Mouse (Mus musculus) myocyte (in vitro differentiated cells): ENCODE results near the gene Tanc1. TPM values are rescaled to one million over a fixed set of nuclear protein-coding genes. Genes with fewer than 3 reads are reported as not detected.

Experiments
- H3K27me3 ChIP-seq: one replicate; pipeline ENCODE4 v1.6.1; 2011; ENCODE audit not compliant: control insufficient read depth, insufficient read depth, insufficient read length
- H3K36me3 ChIP-seq: one replicate; pipeline ENCODE4 v1.6.1; 2011; ENCODE audit not compliant: control insufficient read depth, insufficient read depth
- H3K4me2 ChIP-seq: one replicate; pipeline ENCODE4 v1.6.1; 2011; ENCODE audit warnings: low read depth, control low read depth
- H3K4me3 ChIP-seq: one replicate; pipeline ENCODE4 v1.5.1; 2011; ENCODE audit warnings: mild to moderate bottlenecking, control low read depth, moderate library complexity
- H3K79me2 ChIP-seq: one replicate; pipeline ENCODE4 v1.6.1; 2011; ENCODE audit not compliant: control insufficient read depth, insufficient read depth
- H3ac ChIP-seq: one replicate; pipeline ENCODE4 v1.6.1; 2011; ENCODE audit not compliant: control insufficient read depth, insufficient read length
- CEBPB ChIP-seq: IDR thresholded peaks from 2 replicates; pipeline ENCODE4 v1.6.1; 2011; ENCODE audit warnings: mild to moderate bottlenecking, moderate library complexity; ENCODE audit not compliant: poor library complexity, insufficient read depth, severe bottlenecking
- E2F4 ChIP-seq: IDR thresholded peaks from one replicate; pipeline ENCODE4 v1.6.1; 2011; ENCODE audit warnings: mild to moderate bottlenecking, control low read depth, moderate library complexity; ENCODE audit not compliant: insufficient read depth
- MAX ChIP-seq: IDR thresholded peaks from one replicate; pipeline ENCODE4 v1.6.1; 2011; ENCODE audit warnings: low read depth, mild to moderate bottlenecking, control low read depth
- MYOD1 ChIP-seq, 3 experiments: IDR thresholded peaks; one replicate each; pipeline ENCODE4 v1.6.1; 2011; ENCODE audit warnings: control low read depth in 2 of 3, low read depth in 2 of 3, mild to moderate bottlenecking in 2 of 3, moderate library complexity in 1 of 3; ENCODE audit not compliant: insufficient read length in 2 of 3, control insufficient read depth in 1 of 3
- MYOG ChIP-seq, 3 experiments: IDR thresholded peaks; one replicate each; pipeline ENCODE4 v1.6.1; 2011; ENCODE audit warnings: control low read depth in 2 of 3, low read depth in 2 of 3, mild to moderate bottlenecking in 2 of 3; ENCODE audit not compliant: insufficient read length in 2 of 3, control insufficient read depth in 1 of 3, insufficient read depth in 1 of 3
- POLR2A ChIP-seq: IDR thresholded peaks from one replicate; pipeline ENCODE4 v1.6.1; 2011; ENCODE audit warnings: low read depth, mild to moderate bottlenecking, control low read depth, moderate library complexity; ENCODE audit not compliant: insufficient read length
- POLR2AphosphoS2 ChIP-seq: IDR thresholded peaks from one replicate; pipeline ENCODE4 v1.6.1; 2011; ENCODE audit warnings: low read depth, control low read depth; ENCODE audit not compliant: insufficient read length
- REST ChIP-seq: IDR thresholded peaks from one replicate; pipeline ENCODE4 v1.6.1; 2011; ENCODE audit warnings: mild to moderate bottlenecking, control low read depth, moderate library complexity; ENCODE audit not compliant: insufficient read depth, insufficient read length
- SRF ChIP-seq: IDR thresholded peaks from one replicate; pipeline ENCODE4 v1.6.1; 2011; ENCODE audit warnings: low read depth; ENCODE audit not compliant: control insufficient read depth, insufficient read length
- TCF12 ChIP-seq: IDR thresholded peaks from one replicate; pipeline ENCODE4 v1.6.1; 2011; ENCODE audit warnings: mild to moderate bottlenecking, control low read depth; ENCODE audit not compliant: poor library complexity, insufficient read depth, severe bottlenecking
- TCF3 ChIP-seq: IDR thresholded peaks from one replicate; pipeline ENCODE4 v1.6.1; 2011; ENCODE audit warnings: low read depth, control low read depth; ENCODE audit not compliant: insufficient read length
- USF1 ChIP-seq: IDR thresholded peaks from one replicate; pipeline ENCODE4 v1.6.1; 2011; ENCODE audit warnings: low read depth, mild to moderate bottlenecking, control low read depth, moderate library complexity
- polyA plus RNA-seq: library from polyadenylated mRNA; unstranded; fragments of >200 nt; fragmentation: generic; extraction: Trizol; gene quantifications from one replicate; pipeline ENCODE4 v1.2.1, GENCODE M21; 2012; ENCODE audit warnings: missing spikeins

Gene Tanc1
- polyA plus RNA-seq, 1 experiment, result 24.7 TPM

GRCm38 (mm10) chr2:59670087-59671060, 58.5 kb downstream of the Tanc1 start:
- H3ac ChIP-seq, result no peak overlapping the region
- H3K36me3 ChIP-seq, result no peaks in the 10 kb centered on the region
- H3K27me3 ChIP-seq, result no peaks in the 10 kb centered on the region
- H3K79me2 ChIP-seq, result peaks cover 68% of the 10 kb centered on the region
- TF ChIP-seq POLR2AphosphoS2 (no peak), E2F4 (no peak), MYOG (IDR thresholded peaks at IDR 0.05; ENCODE audit: control insufficient read depth in 1 of 3, insufficient read depth in 1 of 3, insufficient read length in 2 of 3, low read depth in 2 of 3) (peak in 1 of 3 experiments; percentile 66), TCF12 (no peak), MYOD1 (IDR thresholded peaks at IDR 0.05; ENCODE audit: control insufficient read depth in 1 of 3, insufficient read length in 2 of 3, low read depth in 2 of 3) (peak in 1 of 3 experiments; percentile 42), USF1 (peak; percentile 38)
- H3K4me2 ChIP-seq, result peak overlapping the region; percentile 86
- H3K4me3 ChIP-seq, result peak overlapping the region; percentile 1

- no peak overlapping the region for H3K4me3 ChIP-seq
- no peak for TF ChIP-seq POLR2AphosphoS2
- TF ChIP-seq MAX, result no peak
- TF ChIP-seq MYOG (IDR thresholded peaks at IDR 0.05; ENCODE audit: control insufficient read depth in 1 of 3, insufficient read depth in 1 of 3, insufficient read length in 2 of 3, low read depth in 2 of 3), result no peak
- no peak for TF ChIP-seq CEBPB
- no peak for TF ChIP-seq REST
- TF ChIP-seq SRF, result no peak
- TF ChIP-seq POLR2A, result no peak
- no peak for TF ChIP-seq TCF3
- TF ChIP-seq TCF12, result no peak
- TF ChIP-seq USF1, result no peak
- no peak for TF ChIP-seq E2F4
- no peak for TF ChIP-seq MYOD1 (IDR thresholded peaks at IDR 0.05; ENCODE audit: control insufficient read depth in 1 of 3, insufficient read length in 2 of 3, low read depth in 2 of 3)
Measured at GRCm38 (mm10) chr2:59671671-59672070, 59.8 kb downstream of the Tanc1 start.

GRCm38 (mm10) chr2:59672086-59672485, 60.2 kb downstream of the Tanc1 start:
- H3ac ChIP-seq, result no peak overlapping the region
- no peaks in the 10 kb centered on the region for H3K36me3 ChIP-seq
- peaks cover 68% of the 10 kb centered on the region for H3K79me2 ChIP-seq
- TF ChIP-seq REST, result no peak
- no peak for TF ChIP-seq CEBPB
- no peak for TF ChIP-seq TCF12
- no peak for TF ChIP-seq MYOG (IDR thresholded peaks at IDR 0.05; ENCODE audit: control insufficient read depth in 1 of 3, insufficient read depth in 1 of 3, insufficient read length in 2 of 3, low read depth in 2 of 3)
- TF ChIP-seq MYOD1 (IDR thresholded peaks at IDR 0.05; ENCODE audit: control insufficient read depth in 1 of 3, insufficient read length in 2 of 3, low read depth in 2 of 3), result no peak
- no peak for TF ChIP-seq E2F4
- no peak for TF ChIP-seq SRF
- no peak for TF ChIP-seq POLR2AphosphoS2
- TF ChIP-seq USF1, result no peak
- no peak for TF ChIP-seq MAX
- TF ChIP-seq TCF3, result no peak
- TF ChIP-seq POLR2A, result no peak
- no peak overlapping the region for H3K4me3 ChIP-seq
- peak overlapping the region; percentile 15 for H3K4me2 ChIP-seq
- no peaks in the 10 kb centered on the region for H3K27me3 ChIP-seq

More at GRCm38 (mm10) chr2:59671671-59672070, 59.8 kb downstream of the Tanc1 start:
- Histone ChIP-seq H3K79me2 (peaks cover 68% of the 10 kb centered on the region), H3ac (no peak overlapping the region), H3K36me3 (no peaks in the 10 kb centered on the region), H3K27me3 (no peaks in the 10 kb centered on the region), H3K4me2 (peak overlapping the region; percentile 86)

GRCm38 (mm10) chr2:59672686-59673085, 60.8 kb downstream of the Tanc1 start:
- TF ChIP-seq E2F4, result no peak
- TF ChIP-seq REST, result no peak
- no peak for TF ChIP-seq USF1
- no peak for TF ChIP-seq POLR2AphosphoS2
- TF ChIP-seq TCF3, result no peak
- TF ChIP-seq MYOD1 (IDR thresholded peaks at IDR 0.05; ENCODE audit: control insufficient read depth in 1 of 3, insufficient read length in 2 of 3, low read depth in 2 of 3), result no peak
- TF ChIP-seq POLR2A, result no peak
- TF ChIP-seq TCF12, result no peak
- no peak for TF ChIP-seq SRF
- no peak for TF ChIP-seq MYOG (IDR thresholded peaks at IDR 0.05; ENCODE audit: control insufficient read depth in 1 of 3, insufficient read depth in 1 of 3, insufficient read length in 2 of 3, low read depth in 2 of 3)
- TF ChIP-seq CEBPB, result no peak
- TF ChIP-seq MAX, result no peak
- Histone ChIP-seq H3K4me2 (no peak overlapping the region), H3K27me3 (no peaks in the 10 kb centered on the region), H3ac (no peak overlapping the region), H3K36me3 (no peaks in the 10 kb centered on the region), H3K4me3 (no peak overlapping the region), H3K79me2 (peaks cover 68% of the 10 kb centered on the region)
